Mouse (Mus musculus) forebrain, embryonic 10.5 days (tissue): ENCODE data around the gene Mok. TPM values are rescaled to one million over a fixed set of nuclear protein-coding genes. Genes with fewer than 3 reads are reported as not detected.

ENCODE experiments used
- DNase-seq: peaks from one replicate; pipeline ENCODE4 v3.0.0-alpha.2; 2017; ENCODE audit warnings: low spot score; ENCODE audit errors: extremely low spot score
- H3K27ac ChIP-seq: fragments of 300-500 bp; sonication (generic); 2 replicates; pipeline ENCODE4 v1.5.1; 2016; ENCODE audit warnings: mild to moderate bottlenecking
- H3K27me3 ChIP-seq: fragments of 300-500 bp; sonication (generic); 2 replicates; pipeline ENCODE4 v1.6.1; 2016; ENCODE audit warnings: mild to moderate bottlenecking; ENCODE audit not compliant: poor library complexity, severe bottlenecking
- H3K36me3 ChIP-seq: fragments of 300-500 bp; sonication (generic); replicated peaks from 2 replicates; pipeline ENCODE4 v1.6.1; 2016; ENCODE audit warnings: mild to moderate bottlenecking, moderate library complexity
- H3K4me1 ChIP-seq: fragments of 300-500 bp; sonication (generic); 2 replicates; pipeline ENCODE4 v1.6.1; 2016
- H3K4me3 ChIP-seq: fragments of 300-500 bp; sonication (generic); 2 replicates; pipeline ENCODE4 v1.5.1; 2016; ENCODE audit warnings: mild to moderate bottlenecking, moderate library complexity
- H3K9me3 ChIP-seq: fragments of 300-500 bp; sonication (generic); 2 replicates; pipeline ENCODE4 v1.6.1; 2016; ENCODE audit warnings: mild to moderate bottlenecking, moderate library complexity
- WGBS: fragments of 180-500 bp; shearing (Covaris S2); methylation state at CpG from one replicate; pipeline ENCODE4 v1.1.7; 2016; 5-methylcytosine and 5-hydroxymethylcytosine counted together
- polyA plus RNA-seq: library from polyadenylated mRNA; unstranded; fragments of >200 nt; fragmentation: Nextera tagmentation; extraction: Ambion mirVana; gene quantifications from 2 replicates; pipeline ENCODE4 v1.2.1, GENCODE M21; 2016

The Mok gene
- polyA plus RNA-seq, 1 experiment from 2014 or later: 11.7 TPM

DNA sequence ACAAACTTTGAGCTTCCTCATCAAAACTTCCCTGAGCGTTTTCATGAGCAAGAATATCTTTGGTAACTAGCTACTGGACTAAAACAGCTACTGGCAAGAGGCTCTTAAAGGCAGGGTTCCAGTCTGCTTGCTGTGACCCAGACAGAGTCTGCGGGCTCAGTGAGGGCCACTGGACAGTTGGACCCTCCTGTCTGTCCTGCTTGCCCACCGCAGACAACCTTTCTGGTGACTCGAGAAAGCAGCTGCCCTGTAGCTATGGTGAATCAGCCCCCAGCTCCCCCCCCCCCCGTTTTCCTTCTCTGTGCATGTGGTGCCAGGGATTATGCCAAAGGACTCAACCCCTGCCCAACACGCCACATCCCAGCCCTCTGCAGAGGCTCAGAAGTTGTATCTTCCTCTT lies 43.5 kb downstream of the Mok start:
- WGBS: 89% methylated on average over 6 of the region's 6 CpGs
- Histone ChIP-seq H3K4me3 (no peak overlapping the region), H3K27me3 (no peaks in the 10 kb centered on the region), H3K4me1 (peaks cover 2% of the 10 kb centered on the region; the same call in 1 of the 2 replicates), H3K36me3 (peaks cover 60% of the 10 kb centered on the region), H3K27ac (no peak overlapping the region), H3K9me3 (no peaks in the 10 kb centered on the region)
- no peak for DNase-seq

DNA sequence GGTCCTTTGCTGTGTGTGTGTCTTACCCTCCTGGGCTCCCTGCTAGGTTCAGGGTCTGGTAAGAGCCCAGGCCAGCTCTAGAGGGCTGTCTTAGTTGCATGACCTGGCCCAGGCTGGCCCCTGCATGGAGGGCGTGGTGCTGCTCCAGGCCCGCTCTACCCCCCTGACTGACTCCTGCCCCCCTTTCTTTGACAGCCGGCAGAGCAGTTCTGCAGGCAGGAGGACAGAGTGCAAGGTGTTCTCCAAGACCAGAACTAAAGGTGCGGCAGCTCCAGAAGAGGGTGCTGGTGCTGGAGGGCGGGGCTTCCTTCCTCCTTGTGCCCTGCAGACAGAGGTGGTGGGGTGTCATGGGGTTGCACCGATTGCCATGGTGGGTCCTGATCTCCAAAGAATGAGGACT lies 44.0 kb downstream of the Mok start:
- no peak overlapping the region for H3K4me3 ChIP-seq
- no peaks in the 10 kb centered on the region for H3K4me1 ChIP-seq
- H3K9me3 ChIP-seq: no peaks in the 10 kb centered on the region
- no peak overlapping the region for H3K27ac ChIP-seq
- H3K27me3 ChIP-seq: no peaks in the 10 kb centered on the region
- 87% methylated on average over 6 of the region's 6 CpGs for WGBS
- H3K36me3 ChIP-seq: peaks cover 57% of the 10 kb centered on the region
- no peak for DNase-seq

DNA sequence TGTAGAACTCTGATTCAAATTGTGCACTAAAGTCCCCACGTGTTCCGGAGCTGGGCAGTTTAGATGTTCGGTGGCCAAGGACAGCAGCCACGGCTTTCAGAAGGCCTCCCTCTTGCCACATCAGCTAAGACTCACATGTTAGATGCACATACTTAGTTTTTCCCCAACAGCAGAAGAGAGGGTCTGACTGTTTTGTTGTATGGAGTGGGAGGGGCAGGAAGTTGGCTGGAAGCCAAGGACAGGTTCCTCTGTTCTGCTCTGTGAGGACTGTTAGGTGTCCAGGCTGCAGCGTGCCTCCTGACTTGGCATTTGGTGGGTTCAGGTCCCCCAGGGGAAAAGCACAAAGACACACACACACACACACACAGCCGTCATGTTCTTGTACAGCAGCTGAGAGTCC lies 45.7 kb downstream of the Mok start:
- H3K9me3 ChIP-seq: no peaks in the 10 kb centered on the region
- DNase-seq: no peak
- H3K27ac ChIP-seq: no peak overlapping the region
- H3K4me1 ChIP-seq: no peaks in the 10 kb centered on the region
- H3K36me3 ChIP-seq: peaks cover 55% of the 10 kb centered on the region
- WGBS: 94% methylated on average over 6 of the region's 6 CpGs
- no peak overlapping the region for H3K4me3 ChIP-seq
- H3K27me3 ChIP-seq: no peaks in the 10 kb centered on the region

- no peaks in the 10 kb centered on the region for H3K9me3 ChIP-seq
Measured at GRCm38 (mm10) chr12:110791026-110791425, 49.7 kb downstream of the Mok start.

GRCm38 (mm10) chr12:110790580-110790979 lies 50.2 kb downstream of the Mok start:
- H3K36me3 ChIP-seq: peaks cover 35% of the 10 kb centered on the region
- H3K9me3 ChIP-seq: no peaks in the 10 kb centered on the region
- no peak overlapping the region for H3K27ac ChIP-seq
- 93% methylated on average over 4 of the region's 4 CpGs for WGBS
- H3K4me3 ChIP-seq: no peak overlapping the region
- H3K4me1 ChIP-seq: no peaks in the 10 kb centered on the region
- no peaks in the 10 kb centered on the region for H3K27me3 ChIP-seq
- no peak for DNase-seq

More at GRCm38 (mm10) chr12:110791026-110791425, 49.7 kb downstream of the Mok start:
- H3K36me3 ChIP-seq: peaks cover 39% of the 10 kb centered on the region
- WGBS: 95% methylated on average over 8 of the region's 8 CpGs
- no peak overlapping the region for H3K4me3 ChIP-seq
- no peak overlapping the region for H3K27ac ChIP-seq
- H3K4me1 ChIP-seq: no peaks in the 10 kb centered on the region
- H3K27me3 ChIP-seq: no peaks in the 10 kb centered on the region
- no peak for DNase-seq

DNA sequence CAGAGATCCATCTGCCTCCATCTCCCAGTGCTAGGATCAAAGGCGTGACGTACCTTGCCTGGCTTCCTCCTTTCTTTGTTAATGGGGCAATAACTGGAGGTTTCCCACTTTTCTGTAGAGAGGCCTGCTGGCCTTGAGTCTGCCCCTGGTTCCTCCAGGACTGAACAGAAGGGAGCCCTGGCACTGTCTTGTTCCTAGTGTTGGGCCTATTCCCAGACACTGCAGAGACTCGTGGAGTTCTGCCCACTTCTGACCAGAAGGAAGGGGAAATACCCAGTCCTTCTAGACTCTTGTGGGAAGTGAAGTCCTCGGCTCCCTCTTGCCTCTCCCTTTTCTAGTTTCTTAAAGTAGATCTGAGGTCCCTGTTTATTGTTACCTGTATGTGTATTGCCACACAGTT lies 54.5 kb downstream of the Mok start:
- no peak overlapping the region for H3K4me3 ChIP-seq
- no peak overlapping the region for H3K27ac ChIP-seq
- H3K9me3 ChIP-seq: no peaks in the 10 kb centered on the region
- no peak for DNase-seq
- H3K27me3 ChIP-seq: no peaks in the 10 kb centered on the region
- no peaks in the 10 kb centered on the region for H3K4me1 ChIP-seq
- H3K36me3 ChIP-seq: peaks cover 41% of the 10 kb centered on the region
- WGBS: 92% methylated on average over 4 of the region's 4 CpGs

- no peak for DNase-seq
- Histone ChIP-seq H3K4me3 (no peak overlapping the region), H3K4me1 (no peaks in the 10 kb centered on the region), H3K27ac (no peak overlapping the region), H3K27me3 (no peaks in the 10 kb centered on the region), H3K9me3 (no peaks in the 10 kb centered on the region), H3K36me3 (peaks cover 49% of the 10 kb centered on the region)
- WGBS: 96% methylated on average over 2 of the region's 2 CpGs
Measured at GRCm38 (mm10) chr12:110784211-110784610, 56.5 kb downstream of the Mok start.

GRCm38 (mm10) chr12:110782278-110782677 lies 58.5 kb downstream of the Mok start:
- WGBS: 88% methylated on average over 1 of the region's 1 CpGs
- Histone ChIP-seq H3K4me1 (no peaks in the 10 kb centered on the region), H3K4me3 (no peak overlapping the region), H3K27me3 (no peaks in the 10 kb centered on the region), H3K27ac (no peak overlapping the region), H3K9me3 (no peaks in the 10 kb centered on the region), H3K36me3 (peaks cover 53% of the 10 kb centered on the region)
- DNase-seq: no peak

- Histone ChIP-seq H3K27me3 (no peaks in the 10 kb centered on the region), H3K4me1 (peaks cover 2% of the 10 kb centered on the region), H3K4me3 (no peak overlapping the region), H3K9me3 (no peaks in the 10 kb centered on the region), H3K36me3 (peaks cover 50% of the 10 kb centered on the region), H3K27ac (no peak overlapping the region)
- 87% methylated on average over 8 of the region's 8 CpGs for WGBS
- no peak for DNase-seq
Measured at GRCm38 (mm10) chr12:110781181-110781580, 59.6 kb downstream of the Mok start.

- no peak for DNase-seq
- Histone ChIP-seq H3K27me3 (no peaks in the 10 kb centered on the region), H3K27ac (no peak overlapping the region), H3K36me3 (peaks cover 44% of the 10 kb centered on the region), H3K4me1 (peaks cover 12% of the 10 kb centered on the region), H3K9me3 (no peaks in the 10 kb centered on the region), H3K4me3 (no peak overlapping the region)
- 90% methylated on average over 7 of the region's 7 CpGs for WGBS
Measured at GRCm38 (mm10) chr12:110779296-110779695, 61.4 kb downstream of the Mok start.

- Histone ChIP-seq H3K36me3 (peaks cover 38% of the 10 kb centered on the region), H3K27me3 (no peaks in the 10 kb centered on the region), H3K4me1 (peaks cover 12% of the 10 kb centered on the region), H3K4me3 (no peak overlapping the region), H3K27ac (no peak overlapping the region), H3K9me3 (no peaks in the 10 kb centered on the region)
- DNase-seq: no peak
- 95% methylated on average over 5 of the region's 5 CpGs for WGBS
Measured at GRCm38 (mm10) chr12:110777853-110778252, 62.9 kb downstream of the Mok start.

- Histone ChIP-seq H3K4me1 (peaks cover 12% of the 10 kb centered on the region), H3K9me3 (no peaks in the 10 kb centered on the region), H3K27ac (no peak overlapping the region), H3K4me3 (no peak overlapping the region), H3K27me3 (no peaks in the 10 kb centered on the region), H3K36me3 (peaks cover 26% of the 10 kb centered on the region)
- WGBS: 78% methylated on average over 5 of the region's 5 CpGs
- no peak for DNase-seq
Measured at GRCm38 (mm10) chr12:110775628-110776426, 64.9 kb downstream of the Mok start.

- WGBS: 94% methylated on average over 6 of the region's 6 CpGs
- H3K36me3 ChIP-seq: 0 out of 2 replicates have a peak, but pooled peaks cover 4% of the 10 kb centered on the region
- H3K4me1 ChIP-seq: peaks cover 12% of the 10 kb centered on the region
- no peaks in the 10 kb centered on the region for H3K9me3 ChIP-seq
- no peak overlapping the region for H3K27ac ChIP-seq
- no peaks in the 10 kb centered on the region for H3K27me3 ChIP-seq
- no peak overlapping the region for H3K4me3 ChIP-seq
- DNase-seq: no peak
Measured at GRCm38 (mm10) chr12:110771961-110772360, 68.8 kb downstream of the Mok start.
